Mouse (Mus musculus): ENCODE measurements around the gene Pakap. TPM values are rescaled to one million over a fixed set of nuclear protein-coding genes. Genes with fewer than 3 reads are reported as not detected.

The Pakap gene
- polyA plus RNA-seq, 1 experiment from 2014 or later = 5.8 TPM

DNA sequence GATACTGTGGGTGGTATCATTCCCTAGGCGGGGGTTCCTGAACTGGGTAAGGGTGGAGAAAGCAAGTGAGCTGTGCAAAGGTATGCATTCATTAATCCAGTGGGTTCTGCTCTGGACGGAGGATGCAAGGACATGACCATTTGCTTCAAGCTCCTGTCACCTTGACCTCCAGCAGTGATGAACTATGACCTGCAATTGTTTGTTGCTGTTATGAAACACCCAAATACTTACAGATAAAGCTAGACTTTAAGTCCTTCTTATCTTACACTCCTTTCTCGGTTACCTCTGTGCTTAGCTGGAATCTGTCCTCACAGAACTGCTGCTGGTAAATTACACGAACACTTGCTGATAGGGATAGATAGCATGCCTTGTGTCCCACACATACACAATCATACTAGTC, 372.7 kb downstream of the Pakap start:
- Histone ChIP-seq H3K27ac (replicated peaks) (no peak overlapping the region), H3K4me3 (no peak overlapping the region), H3K27me3 (no peaks in the 10 kb centered on the region), H3K36me3 (peaks cover 24% of the 10 kb centered on the region), H3K9ac (replicated peaks) (no peak overlapping the region), H3K4me2 (replicated peaks) (no peak overlapping the region), H3K9me3 (no peaks in the 10 kb centered on the region), H3K4me1 (no peaks in the 10 kb centered on the region)
- 89% methylated on average over 4 of the region's 4 CpGs for WGBS
- no peak for ATAC-seq (replicated peaks)

DNA sequence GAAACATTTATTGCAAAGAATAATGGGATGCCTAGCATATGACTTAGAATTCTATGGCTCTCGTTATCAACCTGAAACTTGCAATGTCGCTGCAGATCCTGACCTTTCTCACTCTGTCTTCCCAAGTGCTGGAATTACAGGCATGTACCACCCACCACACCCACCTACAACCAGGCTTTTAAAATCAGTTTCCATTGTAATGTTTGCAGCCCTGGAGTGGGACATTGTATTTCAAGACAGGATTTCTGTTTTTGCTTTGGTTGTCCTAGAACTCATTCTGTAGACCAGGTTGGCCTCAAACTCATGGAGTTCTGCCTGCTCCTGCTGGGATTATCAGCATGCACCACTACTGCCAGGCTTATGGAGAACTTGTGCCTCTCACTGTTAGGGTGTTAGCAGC, 374.9 kb downstream of the Pakap start:
- H3K9me3 ChIP-seq = no peaks in the 10 kb centered on the region
- H3K27ac ChIP-seq (replicated peaks) = no peak overlapping the region
- no peak overlapping the region for H3K4me2 ChIP-seq (replicated peaks)
- no peak overlapping the region for H3K4me3 ChIP-seq
- no peak for ATAC-seq (replicated peaks)
- WGBS = 92% methylated on average over 2 of the region's 2 CpGs
- no peak overlapping the region for H3K9ac ChIP-seq (replicated peaks)
- H3K27me3 ChIP-seq = no peaks in the 10 kb centered on the region
- no peaks in the 10 kb centered on the region for H3K4me1 ChIP-seq
- peaks cover 30% of the 10 kb centered on the region for H3K36me3 ChIP-seq

Other genes with a start within 250 kb of the Pakap start
- 5.8 and 6.5 TPM in 2 replicates for gene Palm2, start 133.9 kb upstream of the Pakap start, polyA plus RNA-seq (2015; fragmentation: Nextera tagmentation; extraction: Ambion mirVana)
- 6.1 and 6.5 TPM in 2 replicates for gene Akap2, start 149.5 kb downstream of the Pakap start, polyA plus RNA-seq (2015; fragmentation: Nextera tagmentation; extraction: Ambion mirVana)